Mouse (Mus musculus) brain, adult 10 weeks (tissue): ENCODE results near the gene Shisal2a. TPM values are rescaled to one million over a fixed set of nuclear protein-coding genes. Genes with fewer than 3 reads are reported as not detected.

Source experiments
- polyA plus RNA-seq: library from polyadenylated mRNA; stranded (reverse); fragments of 350-450 nt; fragmentation: Illumina TruSeq; extraction: RNeasy Lipid Tissue Mini Kit (QIAGEN cat#74804); gene quantifications from one replicate; pipeline ENCODE4 v1.2.3, GENCODE M21; 2015; ENCODE audit warnings: low read depth, low replicate concordance

Shisal2a gene
- polyA plus RNA-seq: not detected

DNA sequence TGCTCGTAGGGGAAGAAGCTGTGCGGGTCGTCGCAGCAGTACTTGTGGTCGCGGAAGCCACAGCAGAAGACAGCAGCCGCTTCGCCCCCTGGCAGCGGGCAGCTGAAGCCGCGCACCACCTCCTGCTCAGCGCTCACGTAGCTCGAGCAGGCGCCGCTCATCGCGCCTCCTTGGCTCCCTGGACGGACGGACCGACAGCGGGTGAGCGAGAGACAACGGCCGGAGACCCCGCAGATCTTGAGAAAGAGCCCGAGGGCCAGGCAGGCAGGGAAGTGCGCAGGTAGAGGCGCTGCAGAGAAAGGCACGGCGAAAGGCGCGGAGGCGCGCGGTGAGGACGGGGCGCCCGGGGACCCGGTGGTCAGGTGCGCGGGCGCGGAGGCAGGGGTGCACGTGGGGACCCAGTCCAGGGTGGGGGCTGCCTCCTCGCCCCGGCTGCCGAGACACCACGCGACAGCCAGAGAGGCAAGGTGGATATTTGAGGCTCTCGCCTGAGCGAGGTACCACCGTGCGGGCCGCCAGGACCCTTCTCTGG lies at the start of gene Shisal2a:
Gene Shisal2a (minus strand): TSS at position 167 of the 532 bp plus-strand sequence.

DNA sequence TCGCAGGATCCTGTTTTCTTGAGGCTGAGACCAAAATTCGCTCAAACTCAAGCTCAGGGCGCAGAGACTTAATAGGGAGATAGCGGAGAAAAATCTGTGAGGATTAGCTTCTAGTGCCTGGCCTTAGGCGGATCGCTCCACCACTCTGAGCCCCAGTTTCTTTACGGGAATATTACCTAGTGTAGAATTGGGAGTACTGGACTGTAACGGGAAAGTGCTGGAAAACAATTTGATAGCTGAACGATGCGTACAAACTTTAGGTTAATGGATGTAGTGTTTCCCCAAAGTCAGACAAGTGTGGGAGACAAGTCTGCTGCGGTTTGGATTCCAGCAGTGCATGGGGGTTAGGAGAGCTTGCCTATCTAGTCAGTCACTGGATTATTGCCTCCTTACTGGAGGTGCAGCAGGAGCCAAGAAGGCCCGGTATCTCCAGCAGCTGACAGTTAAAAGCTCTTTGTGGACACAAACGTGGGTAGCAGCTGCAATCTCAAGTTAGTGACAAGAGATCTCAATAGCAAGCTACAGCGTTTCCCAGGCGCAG lies 23.8 kb upstream of the Shisal2a start, which contains the start of gene Gpx7:
Gene Gpx7 (minus strand): TSS at position 101 of the 541 bp plus-strand sequence.

DNA sequence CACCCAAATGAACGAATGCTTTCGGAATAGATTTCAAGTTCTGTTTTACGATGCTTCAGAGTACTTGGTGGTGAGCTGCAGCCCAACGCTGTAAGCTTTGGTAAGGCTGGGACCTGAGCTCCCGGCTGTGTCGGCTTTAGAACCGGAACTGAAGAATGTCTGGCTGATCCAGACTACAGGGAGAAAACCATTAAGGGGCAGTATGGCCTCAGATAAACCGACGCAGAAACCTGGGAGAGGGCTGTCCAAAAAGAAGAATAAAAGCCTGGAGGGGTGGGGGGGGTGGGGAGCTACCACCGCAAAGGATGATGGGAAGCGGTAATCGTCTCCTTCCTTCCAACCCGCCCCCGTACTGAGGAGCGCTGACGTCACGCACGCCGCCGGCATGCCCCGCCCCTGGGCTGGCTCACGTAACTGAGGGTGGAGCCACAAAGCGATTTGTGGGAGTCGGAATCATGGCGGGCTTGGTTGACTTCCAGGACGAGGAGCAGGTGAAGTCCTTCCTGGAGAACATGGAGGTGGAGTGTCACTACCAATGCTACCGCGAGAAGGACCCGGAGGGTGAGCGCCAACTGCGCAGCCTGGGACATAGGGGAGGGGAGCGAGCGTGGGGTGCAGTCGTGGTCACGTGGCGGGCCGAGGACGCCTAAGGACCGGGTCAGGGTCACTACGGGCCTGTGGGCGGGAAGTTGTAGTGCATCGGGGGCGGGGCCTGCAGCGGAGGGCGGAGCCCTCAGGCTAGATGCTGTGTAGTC lies 55.2 kb downstream of the Shisal2a start, which contains the start of gene Coa7:
Gene Coa7 (plus strand): TSS at position 411 of the 755 bp plus-strand sequence.

Other genes with a start within 250 kb of the Shisal2a start
- 244 TPM for gene Scp2, start 238.4 kb downstream of the Shisal2a start, polyA plus RNA-seq
- gene Echdc2, start 217.9 kb downstream of the Shisal2a start, polyA plus RNA-seq: 28.3 TPM
- not detected for gene Zyg11a, start 165.3 kb downstream of the Shisal2a start, polyA plus RNA-seq
- 65.2 TPM for gene Zyg11b, start 82.3 kb downstream of the Shisal2a start, polyA plus RNA-seq
- 23.9 TPM for gene Coa7, start 55.2 kb downstream of the Shisal2a start, polyA plus RNA-seq
- 8.4 TPM for gene Gpx7, start 23.6 kb upstream of the Shisal2a start, polyA plus RNA-seq
- gene Tut4, start 76.1 kb upstream of the Shisal2a start, polyA plus RNA-seq: 24.3 TPM
- gene Prpf38a, start 196.0 kb upstream of the Shisal2a start, polyA plus RNA-seq: 41.5 TPM
- 0.24 TPM for gene Orc1, start 196.1 kb upstream of the Shisal2a start, polyA plus RNA-seq
- 26.5 TPM for gene Cc2d1b, start 236.6 kb upstream of the Shisal2a start, polyA plus RNA-seq